Mouse (Mus musculus) CH12.LX (cell line): ENCODE measurements at regions not wholly inside any gene's neighbourhood (a gene's known extent, or its start where the extent isn't known, plus 50 kb on each side); places are given as distances from the start of the nearest gene placed in this dataset.

Experiments used
- DNase-seq: peaks from one replicate; pipeline ENCODE4 v3.0.0-alpha.2; 2013; ENCODE audit errors: extremely low read depth
- H3K27ac ChIP-seq: 2 replicates; pipeline ENCODE4 v1.5.1; 2012; ENCODE audit warnings: low read depth, mild to moderate bottlenecking, control low read depth, moderate library complexity; ENCODE audit not compliant: insufficient read depth
- H3K27me3 ChIP-seq: replicated peaks from 2 replicates; pipeline ENCODE3; 2012; ENCODE audit warnings: inconsistent platforms
- H3K36me3 ChIP-seq, 2 experiments: replicated peaks in 1 of 2; 2 replicates each; pipeline versions ENCODE3 to v1.6.1; 2012; ENCODE audit warnings: inconsistent platforms in 1 of 2, low read length in 1 of 2, mild to moderate bottlenecking in 1 of 2, mixed read lengths in 1 of 2, moderate library complexity in 1 of 2; ENCODE audit not compliant: control insufficient read depth in 1 of 2, insufficient read depth in 1 of 2
- H3K4me1 ChIP-seq, 2 experiments: 2 replicates each; pipeline ENCODE4 v1.6.1; 2012; ENCODE audit warnings: inconsistent platforms in 1 of 2, moderate library complexity in 1 of 2; ENCODE audit not compliant: insufficient read depth in 2 of 2, control insufficient read depth in 1 of 2
- H3K4me2 ChIP-seq: 2 replicates; pipeline ENCODE4 v1.6.1; 2012; ENCODE audit warnings: low read depth, mild to moderate bottlenecking, control low read depth; ENCODE audit not compliant: poor library complexity, insufficient read depth, severe bottlenecking
- H3K4me3 ChIP-seq, 3 experiments: fragments of 150-350 bp in 1 of 3; sonication (generic) in 1 of 3; replicated peaks in 1 of 3; 2 replicates each; pipeline versions ENCODE3 to v1.5.1; 2011 to 2012; ENCODE audit warnings: low read depth in 2 of 3, low read length in 2 of 3, mild to moderate bottlenecking in 2 of 3, moderate library complexity in 2 of 3, control low read depth in 1 of 3, improper control_type of control experiment in 1 of 3, inconsistent platforms in 1 of 3, mixed read lengths in 1 of 3; ENCODE audit not compliant: poor library complexity in 1 of 3
- H3K79me2 ChIP-seq: replicated peaks from 2 replicates; pipeline ENCODE4 v1.6.1; 2012; ENCODE audit warnings: mild to moderate bottlenecking, moderate library complexity; ENCODE audit not compliant: control insufficient read depth, poor library complexity, insufficient read depth, severe bottlenecking; ENCODE audit errors: extremely low read depth
- H3K9ac ChIP-seq: 2 replicates; pipeline ENCODE4 v1.6.1; 2012; ENCODE audit warnings: low read depth, mild to moderate bottlenecking, control low read depth, moderate library complexity; ENCODE audit not compliant: insufficient read depth
- H3K9me3 ChIP-seq: replicated peaks from 2 replicates; pipeline ENCODE3; 2012; ENCODE audit warnings: low read length, inconsistent platforms, mixed read lengths
- CHD1 ChIP-seq: IDR thresholded peaks from 2 replicates; pipeline ENCODE4 v1.6.1; 2012; ENCODE audit warnings: low read depth, low read length, improper control_type of control experiment, inconsistent platforms
- CTCF ChIP-seq, 2 experiments: IDR thresholded peaks in 1 of 2; conservative IDR thresholded peaks in 1 of 2; 2 replicates each; pipeline ENCODE4 v1.5.1; 2011 to 2012; ENCODE audit warnings: low read depth in 2 of 2, low read length in 2 of 2, improper control_type of control experiment in 1 of 2, inconsistent platforms in 1 of 2, mild to moderate bottlenecking in 1 of 2, moderate library complexity in 1 of 2
- E2F4 ChIP-seq: IDR thresholded peaks from 2 replicates; pipeline ENCODE4 v1.6.1; 2011; ENCODE audit warnings: low read depth, low read length, improper control_type of control experiment; ENCODE audit not compliant: insufficient replicate concordance
- EP300 ChIP-seq: IDR thresholded peaks from 2 replicates; pipeline ENCODE4 v1.6.1; 2011; ENCODE audit warnings: low read length, improper control_type of control experiment
- ETS1 ChIP-seq: conservative IDR thresholded peaks from 2 replicates; pipeline ENCODE4 v1.6.1; 2012; ENCODE audit warnings: low read depth, mild to moderate bottlenecking, inconsistent platforms, low read length, improper control_type of control experiment, moderate library complexity
- JUN ChIP-seq: IDR thresholded peaks from 2 replicates; pipeline ENCODE4 v1.6.1; 2011; ENCODE audit warnings: low read depth, mild to moderate bottlenecking, low read length, improper control_type of control experiment, moderate library complexity; ENCODE audit not compliant: insufficient read depth
- JUND ChIP-seq: conservative IDR thresholded peaks from 2 replicates; pipeline ENCODE4 v1.6.1; 2011; ENCODE audit warnings: low read depth, low read length, improper control_type of control experiment
- MAX ChIP-seq: IDR thresholded peaks from 2 replicates; pipeline ENCODE4 v1.6.1; 2011; ENCODE audit warnings: low read length, improper control_type of control experiment
- MEF2A ChIP-seq: IDR thresholded peaks from 2 replicates; pipeline ENCODE4 v1.6.1; 2014; ENCODE audit warnings: low read depth, mild to moderate bottlenecking, inconsistent platforms, low read length, improper control_type of control experiment, borderline replicate concordance
- MYC ChIP-seq: IDR thresholded peaks from 2 replicates; pipeline ENCODE4 v1.6.1; 2011; ENCODE audit warnings: low read depth, mild to moderate bottlenecking, improper control_type of control experiment, low read length
- POLR2AphosphoS2 ChIP-seq: IDR thresholded peaks from 2 replicates; pipeline ENCODE4 v1.6.1; 2011; ENCODE audit warnings: low read depth, low read length, improper control_type of control experiment
- RAD21 ChIP-seq: IDR thresholded peaks from 2 replicates; pipeline ENCODE4 v1.6.1; 2011; ENCODE audit warnings: low read depth, mild to moderate bottlenecking, low read length, improper control_type of control experiment, moderate library complexity
- RCOR1 ChIP-seq: conservative IDR thresholded peaks from 2 replicates; pipeline ENCODE4 v1.6.1; 2012; ENCODE audit warnings: low read depth, mild to moderate bottlenecking, inconsistent platforms, low read length, improper control_type of control experiment
- USF1 ChIP-seq: IDR thresholded peaks from 2 replicates; pipeline ENCODE4 v1.6.1; 2014; ENCODE audit warnings: low read depth, mild to moderate bottlenecking, inconsistent platforms, low read length, improper control_type of control experiment
- ZC3H11A ChIP-seq: IDR thresholded peaks from 2 replicates; pipeline ENCODE4 v1.6.1; 2012; ENCODE audit warnings: low read depth, mild to moderate bottlenecking, inconsistent platforms, low read length, improper control_type of control experiment
- ZKSCAN1 ChIP-seq: IDR thresholded peaks from 2 replicates; pipeline ENCODE4 v1.6.1; 2012; ENCODE audit warnings: low read depth, inconsistent platforms, low read length, improper control_type of control experiment, borderline replicate concordance
- ZMIZ1 ChIP-seq: IDR thresholded peaks from 2 replicates; pipeline ENCODE4 v1.6.1; 2012; ENCODE audit warnings: low read depth, mild to moderate bottlenecking, inconsistent platforms, low read length, improper control_type of control experiment
- dilution Hi-C: fragments of 300-500 bp; cut with MboI; formaldehyde crosslinking; loops from 2 replicates; pipeline ENCODE4 v1.14.3; 2020; ENCODE audit warnings: low sequenced_read_pairs; ENCODE audit not compliant: extremely low pct_unique_long_range_greater_than_20kb, extremely low pct_ligation_motif_present
- in situ Hi-C: fragments of 300-500 bp; cut with MboI; formaldehyde crosslinking; loops from 3 replicates; pipeline ENCODE4 v1.14.3; 2019; ENCODE audit warnings: low sequenced_read_pairs, low pct_ligation_motif_present, low pct_unique_long_range_greater_than_20kb, mixed read lengths

GRCm38 (mm10) chr17:75894934-75895333 lies 343.2 kb upstream of the Fam98a start:
- Histone ChIP-seq H3K4me1 (peaks cover 0 to 3% of the 10 kb centered on the region in 2 experiments; a peak in 2 of 4 replicates), H3K27me3 (no peaks in the 10 kb centered on the region)
- TF ChIP-seq CHD1 (no peak), RCOR1 (no peak), EP300 (no peak), MYC (no peak), ZKSCAN1 (no peak), ZC3H11A (no peak), MAX (no peak), JUN (no peak), JUND (no peak), CTCF (conservative IDR thresholded peaks at IDR 0.05 in 1 of 2, IDR thresholded peaks at IDR 0.05 in 1 of 2; ENCODE audit: low read depth in 2 of 2, low read length in 2 of 2) (no peak), POLR2AphosphoS2 (no peak), RAD21 (no peak)
- TF ChIP-seq, all 38 proteins: peak for 0
- DNase-seq = no peak
- Histone ChIP-seq H3K4me2 (no peak overlapping the region), H3K9me3 (no peaks in the 10 kb centered on the region), H3K79me2 (no peaks in the 10 kb centered on the region), H3K36me3 (no peaks in the 10 kb centered on the region), H3K27ac (no peak overlapping the region), H3K9ac (no peak overlapping the region), H3K4me3 (no peak overlapping the region)
- in situ Hi-C loops = no loop called here
- dilution Hi-C loops = no loop called here

GRCm38 (mm10) chr17:75893559-75893958 lies 341.8 kb upstream of the Fam98a start:
- H3K9me3 ChIP-seq = no peaks in the 10 kb centered on the region
- no peak overlapping the region for H3K27ac ChIP-seq
- dilution Hi-C loops = no loop called here
- no peak overlapping the region for H3K4me2 ChIP-seq
- peaks cover 0 to 4% of the 10 kb centered on the region in 2 experiments; a peak in 2 of 4 replicates for H3K4me1 ChIP-seq
- DNase-seq = no peak
- H3K9ac ChIP-seq = no peak overlapping the region
- no peak for TF ChIP-seq ETS1
- no peak for TF ChIP-seq MYC
- TF ChIP-seq, all 38 proteins: peak for 0
- Histone ChIP-seq H3K36me3 (no peaks in the 10 kb centered on the region), H3K27me3 (no peaks in the 10 kb centered on the region), H3K79me2 (no peaks in the 10 kb centered on the region), H3K4me3 (no peak overlapping the region)
- in situ Hi-C loops = no loop called here

GRCm38 (mm10) chr17:75892156-75892555 lies 340.4 kb upstream of the Fam98a start:
- Histone ChIP-seq H3K4me1 (peaks cover 0 to 4% of the 10 kb centered on the region in 2 experiments; a peak in 2 of 4 replicates), H3K9me3 (no peaks in the 10 kb centered on the region), H3K27ac (no peak overlapping the region), H3K9ac (no peak overlapping the region), H3K36me3 (no peaks in the 10 kb centered on the region), H3K79me2 (no peaks in the 10 kb centered on the region), H3K4me3 (no peak overlapping the region), H3K27me3 (no peaks in the 10 kb centered on the region), H3K4me2 (no peak overlapping the region)
- TF ChIP-seq RCOR1 (no peak), POLR2AphosphoS2 (no peak), MAX (no peak), E2F4 (no peak), MEF2A (no peak), JUND (no peak), ZMIZ1 (no peak), ZC3H11A (no peak), USF1 (no peak)
- no peak for DNase-seq
- in situ Hi-C loops (no loop called here), dilution Hi-C loops (no loop called here)
